Mouse (Mus musculus) heart, adult 2 months (tissue): ENCODE results near the gene Csrp1.
A peak's percentile ranks its signal among the peaks of the same experiment; 100 is the strongest.

Experiments
- CTCF ChIP-seq: fragments of 200-600 bp; IDR thresholded peaks from 2 replicates; pipeline ENCODE4 v1.8.1; 2022; ENCODE audit warnings: antibody characterized with exemption, mild to moderate bottlenecking, moderate library complexity
- EP300 ChIP-seq: fragments of 200-500 bp; IDR thresholded peaks from 2 replicates; pipeline ENCODE4 v1.6.1; 2011; ENCODE audit warnings: low read depth, low read length, control low read depth; ENCODE audit not compliant: insufficient read depth
- POLR2A ChIP-seq: fragments of 200-500 bp; IDR thresholded peaks from 2 replicates; pipeline ENCODE4 v1.6.1; 2011; ENCODE audit warnings: mild to moderate bottlenecking, low read depth, low read length, control low read depth; ENCODE audit not compliant: insufficient read depth

- TF ChIP-seq POLR2A (no peak), EP300 (0 out of 2 replicates have a peak, but pooled peaks have one; percentile 33), CTCF (peak; percentile 94)
Measured at GRCm38 (mm10) chr1:135700605-135701004, 19.3 kb upstream of the Csrp1 start.
